Mouse (Mus musculus) midbrain, embryonic 16.5 days (tissue): Measurements from ENCODE around the gene Tnip1. TPM values are rescaled to one million over a fixed set of nuclear protein-coding genes. Genes with fewer than 3 reads are reported as not detected.

ENCODE experiments used
- ATAC-seq: fragments of 200-750 bp; cut with Nextera tagmentation; 2 replicates; pipeline ENCODE4 v1.8.0; 2017; ENCODE audit warnings: moderate TSS enrichment
- H3K27ac ChIP-seq: fragments of 300-500 bp; sonication (generic); 2 replicates; pipeline ENCODE4 v1.5.1; 2014; ENCODE audit warnings: mild to moderate bottlenecking, low read length, mixed read lengths
- H3K27me3 ChIP-seq: fragments of 300-500 bp; sonication (generic); 2 replicates; pipeline ENCODE4 v1.6.1; 2014; ENCODE audit warnings: low read depth, low read length, mixed read lengths; ENCODE audit not compliant: control insufficient read depth, insufficient read depth
- H3K36me3 ChIP-seq: fragments of 300-500 bp; sonication (generic); 2 replicates; pipeline ENCODE4 v1.6.1; 2014; ENCODE audit warnings: mild to moderate bottlenecking, low read length, moderate library complexity, mixed read lengths; ENCODE audit not compliant: control insufficient read depth, insufficient read depth
- H3K4me1 ChIP-seq: fragments of 300-500 bp; sonication (generic); 2 replicates; pipeline ENCODE4 v1.6.1; 2014; ENCODE audit warnings: mild to moderate bottlenecking, low read length, mixed read lengths; ENCODE audit not compliant: control insufficient read depth, insufficient read depth
- H3K4me2 ChIP-seq: fragments of 300-500 bp; sonication (generic); 2 replicates; pipeline ENCODE4 v1.6.1; 2014; ENCODE audit warnings: mild to moderate bottlenecking, low read length, mixed read lengths
- H3K4me3 ChIP-seq: fragments of 300-500 bp; sonication (generic); 2 replicates; pipeline ENCODE4 v1.5.1; 2014; ENCODE audit warnings: low read depth, mild to moderate bottlenecking, low read length, moderate library complexity, mixed read lengths
- H3K9ac ChIP-seq: fragments of 300-500 bp; sonication (generic); 2 replicates; pipeline ENCODE4 v1.6.1; 2014; ENCODE audit warnings: low read depth, low read length, mixed read lengths
- H3K9me3 ChIP-seq: fragments of 300-500 bp; sonication (generic); replicated peaks from 2 replicates; pipeline ENCODE4 v1.6.1; 2014; ENCODE audit warnings: mild to moderate bottlenecking, low read length, mixed read lengths; ENCODE audit not compliant: control insufficient read depth, poor library complexity, severe bottlenecking
- WGBS: fragments of 180-500 bp; shearing (Covaris S2); extraction: QIAGEN DNeasy Blood & Tissue Kit; methylation state at CpG from one replicate; pipeline ENCODE4 v1.1.7; 2014; 5-methylcytosine and 5-hydroxymethylcytosine counted together
- polyA plus RNA-seq: library from polyadenylated mRNA; unstranded; fragments of >200 nt; fragmentation: Nextera tagmentation; extraction: Ambion mirVana; gene quantifications from 2 replicates; pipeline ENCODE4 v1.2.1, GENCODE M21; 2015

The Tnip1 gene
- polyA plus RNA-seq, 1 experiment from 2014 or later: 17.4 TPM

DNA sequence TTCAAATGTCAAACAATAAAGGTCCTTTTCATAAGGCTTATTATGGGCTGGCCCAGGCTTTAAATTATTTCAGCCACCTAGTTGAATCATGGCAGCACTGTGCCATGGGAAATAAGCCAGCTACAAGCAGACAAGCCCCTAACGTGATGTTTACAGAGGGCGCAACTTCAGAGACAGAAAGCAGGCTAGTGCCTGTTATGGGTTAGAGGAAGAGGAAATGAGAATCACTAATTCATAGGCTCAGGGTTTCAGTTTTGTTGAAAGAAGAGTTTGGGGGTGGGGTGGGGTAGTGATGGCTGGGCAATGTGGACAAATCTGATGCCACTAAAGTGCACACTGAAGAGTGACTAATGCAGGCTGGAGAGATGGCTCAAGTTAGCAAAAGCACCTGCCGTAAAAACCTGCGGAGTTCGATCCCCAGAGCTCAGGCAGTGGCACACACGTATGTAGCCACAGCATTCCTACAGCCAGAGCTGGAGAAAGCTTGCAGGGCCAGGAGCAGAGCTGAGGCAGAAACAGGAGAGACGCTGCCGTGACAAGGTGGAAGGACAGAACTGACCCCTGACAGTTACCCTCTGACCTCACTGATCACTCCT lies 26.1 kb upstream of the Tnip1 start:
- no peaks in the 10 kb centered on the region for H3K4me1 ChIP-seq

DNA sequence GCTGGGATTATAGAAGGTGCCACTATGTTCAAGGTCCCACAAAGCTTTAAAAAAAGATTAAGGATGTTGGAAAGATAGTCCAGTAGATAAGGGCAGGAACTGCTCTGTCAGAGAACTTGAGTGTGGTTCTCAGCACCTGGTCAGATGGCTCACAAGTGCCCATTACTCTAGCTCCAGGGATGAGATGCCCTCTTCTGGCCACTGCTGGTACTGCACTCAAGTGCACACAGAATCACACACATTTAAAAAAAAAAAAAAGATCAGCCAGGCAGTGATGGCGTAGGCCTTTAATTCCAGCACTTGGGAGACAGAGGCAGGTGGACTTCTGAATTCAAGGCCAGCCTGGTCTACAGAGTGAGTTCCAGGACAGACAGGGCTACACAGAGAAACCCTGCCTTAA lies 25.3 kb upstream of the Tnip1 start:
- Histone ChIP-seq H3K9ac (no peak overlapping the region), H3K4me3 (no peak overlapping the region), H3K27ac (no peak overlapping the region), H3K4me2 (no peak overlapping the region), H3K4me1 (no peaks in the 10 kb centered on the region), H3K9me3 (no peaks in the 10 kb centered on the region), H3K36me3 (no peaks in the 10 kb centered on the region), H3K27me3 (no peaks in the 10 kb centered on the region)
- WGBS: 89% methylated on average over 1 of the region's 1 CpGs
- ATAC-seq: no peak

More for the DNA sequence above, 26.1 kb upstream of the Tnip1 start:
- H3K36me3 ChIP-seq: no peaks in the 10 kb centered on the region
- H3K9me3 ChIP-seq: no peaks in the 10 kb centered on the region
- 74% methylated on average over 8 of the region's 8 CpGs for WGBS
- no peaks in the 10 kb centered on the region for H3K27me3 ChIP-seq
- no peak for ATAC-seq
- no peak overlapping the region for H3K9ac ChIP-seq
- H3K27ac ChIP-seq: no peak overlapping the region
- H3K4me2 ChIP-seq: no peak overlapping the region
- no peak overlapping the region for H3K4me3 ChIP-seq

DNA sequence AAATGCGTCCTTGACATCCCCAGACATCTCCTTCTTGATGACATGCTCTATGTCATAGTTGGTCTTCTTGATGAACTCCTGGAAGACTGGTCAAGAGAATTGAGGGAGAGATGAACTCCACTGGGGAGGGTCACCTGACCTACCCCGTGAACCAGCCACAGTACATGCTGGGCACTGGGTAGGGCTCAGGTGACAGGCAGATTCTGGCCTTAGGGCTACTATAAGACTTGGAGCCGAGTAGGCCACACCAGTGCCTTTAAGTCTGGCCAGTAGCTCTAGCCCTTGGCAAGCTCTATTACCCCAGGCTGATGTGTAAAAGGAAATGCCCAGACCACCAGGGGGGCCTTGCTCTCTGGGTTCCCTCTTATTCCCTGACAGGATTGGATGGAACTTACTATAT lies 22.4 kb upstream of the Tnip1 start:
- no peaks in the 10 kb centered on the region for H3K9me3 ChIP-seq
- peaks cover 3% of the 10 kb centered on the region; the same call in 1 of the 2 replicates for H3K36me3 ChIP-seq
- H3K27me3 ChIP-seq: no peaks in the 10 kb centered on the region
- no peak overlapping the region for H3K4me3 ChIP-seq
- no peak overlapping the region for H3K9ac ChIP-seq
- H3K27ac ChIP-seq: no peak overlapping the region
- 76% methylated on average over 3 of the region's 3 CpGs for WGBS
- no peak for ATAC-seq
- no peaks in the 10 kb centered on the region for H3K4me1 ChIP-seq
- no peak overlapping the region for H3K4me2 ChIP-seq

DNA sequence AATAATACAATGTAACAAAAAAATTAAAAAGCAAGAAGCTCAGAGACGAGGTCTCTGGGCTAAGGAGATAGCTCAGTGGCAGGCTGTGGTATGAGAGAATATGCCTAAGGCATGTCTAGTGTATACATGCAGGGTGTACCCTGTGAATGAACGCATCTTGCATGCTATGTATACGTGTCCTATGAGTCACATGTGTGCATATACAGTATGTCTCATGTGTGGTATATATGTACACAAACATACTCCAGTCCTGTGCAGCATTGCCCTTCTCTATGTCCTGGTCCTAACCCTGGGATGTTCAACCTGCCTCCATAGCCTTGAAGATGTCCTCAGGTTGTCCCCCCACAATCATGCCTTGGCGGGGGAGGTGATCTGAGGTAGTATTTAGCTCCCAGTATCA lies 21.9 kb upstream of the Tnip1 start:
- Histone ChIP-seq H3K27ac (no peak overlapping the region), H3K4me1 (no peaks in the 10 kb centered on the region), H3K9me3 (no peaks in the 10 kb centered on the region), H3K27me3 (no peaks in the 10 kb centered on the region), H3K4me3 (no peak overlapping the region), H3K4me2 (no peak overlapping the region), H3K36me3 (peaks cover 3% of the 10 kb centered on the region; the same call in 1 of the 2 replicates), H3K9ac (no peak overlapping the region)
- ATAC-seq: peak; percentile 51; the same call in 1 of the 2 replicates
- 64% methylated on average over 4 of the region's 4 CpGs for WGBS

DNA sequence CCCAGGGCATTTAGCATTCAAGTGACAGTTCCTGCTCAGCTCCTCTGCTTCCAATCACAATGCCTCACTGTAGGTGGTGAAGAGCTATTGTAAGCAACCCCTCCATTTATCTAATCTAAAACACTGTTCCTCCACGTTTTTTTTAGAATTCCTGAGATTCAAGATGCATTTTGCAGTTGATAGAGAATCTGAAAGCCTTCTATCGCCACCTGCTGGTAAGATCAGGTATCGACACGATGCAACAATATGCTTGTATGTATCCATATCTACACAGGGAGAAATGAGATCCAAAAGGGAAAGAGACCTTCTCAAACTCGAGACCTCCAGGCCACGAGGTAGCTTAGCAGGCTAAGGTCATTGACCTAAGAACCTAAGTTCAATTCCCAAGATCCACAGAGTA lies 21.4 kb upstream of the Tnip1 start:
- H3K4me2 ChIP-seq: no peak overlapping the region
- no peak; the same call in 1 of the 2 replicates for ATAC-seq
- H3K4me1 ChIP-seq: no peaks in the 10 kb centered on the region
- no peak overlapping the region for H3K9ac ChIP-seq
- peaks cover 3% of the 10 kb centered on the region; the same call in 1 of the 2 replicates for H3K36me3 ChIP-seq
- H3K9me3 ChIP-seq: no peaks in the 10 kb centered on the region
- H3K27ac ChIP-seq: no peak overlapping the region
- no peaks in the 10 kb centered on the region for H3K27me3 ChIP-seq
- 2% methylated on average over 6 of the region's 6 CpGs for WGBS
- no peak overlapping the region for H3K4me3 ChIP-seq

DNA sequence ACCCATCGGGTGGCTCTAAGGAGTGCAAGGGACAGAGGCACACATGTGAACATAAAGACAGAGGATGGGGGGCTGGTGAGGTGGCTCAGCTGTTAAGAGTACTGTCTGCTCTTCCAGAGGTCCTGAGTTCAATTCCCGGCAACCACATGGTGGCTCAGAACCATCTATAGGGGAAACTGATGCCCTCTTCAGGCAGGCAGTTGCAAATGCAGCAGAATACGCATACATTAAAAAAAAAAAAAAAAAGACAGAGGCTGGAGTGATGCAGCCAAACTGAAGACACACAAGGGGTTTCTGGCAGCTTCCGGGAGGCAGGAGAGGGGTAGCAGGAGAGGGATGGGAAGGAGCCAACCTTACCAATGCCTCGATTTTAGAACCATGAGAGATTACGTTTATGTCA lies 19.8 kb upstream of the Tnip1 start:
- no peaks in the 10 kb centered on the region for H3K9me3 ChIP-seq
- no peaks in the 10 kb centered on the region for H3K4me1 ChIP-seq
- H3K4me3 ChIP-seq: no peak overlapping the region
- peaks cover 3% of the 10 kb centered on the region; the same call in 1 of the 2 replicates for H3K36me3 ChIP-seq
- no peak for ATAC-seq
- WGBS: 81% methylated on average over 6 of the region's 6 CpGs
- no peak overlapping the region for H3K4me2 ChIP-seq
- H3K9ac ChIP-seq: no peak overlapping the region
- H3K27ac ChIP-seq: no peak overlapping the region
- H3K27me3 ChIP-seq: no peaks in the 10 kb centered on the region

DNA sequence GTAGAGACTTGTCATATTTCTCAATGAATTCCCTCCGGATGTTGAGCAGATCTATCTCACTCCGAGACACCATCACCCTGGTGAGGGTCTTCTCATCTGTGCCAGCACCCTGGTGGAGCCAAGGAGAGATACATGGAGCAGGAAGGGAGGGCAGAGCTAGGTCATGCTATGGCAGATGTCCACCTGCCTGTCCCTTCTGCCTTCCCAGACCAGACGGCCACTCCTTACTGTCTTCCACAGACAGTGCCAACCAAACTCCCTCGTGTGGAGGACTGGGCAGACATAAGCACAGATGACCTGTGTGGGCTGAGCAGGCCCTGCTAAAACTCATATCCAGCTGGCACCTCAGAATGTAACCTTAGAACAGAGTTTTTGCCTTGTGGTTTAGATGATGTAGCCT lies 18.9 kb upstream of the Tnip1 start:
- Histone ChIP-seq H3K4me2 (no peak overlapping the region), H3K4me1 (no peaks in the 10 kb centered on the region), H3K27ac (no peak overlapping the region), H3K27me3 (no peaks in the 10 kb centered on the region), H3K4me3 (no peak overlapping the region), H3K36me3 (peaks cover 3% of the 10 kb centered on the region; the same call in 1 of the 2 replicates), H3K9ac (no peak overlapping the region), H3K9me3 (no peaks in the 10 kb centered on the region)
- ATAC-seq: no peak
- 95% methylated on average over 4 of the region's 4 CpGs for WGBS

DNA sequence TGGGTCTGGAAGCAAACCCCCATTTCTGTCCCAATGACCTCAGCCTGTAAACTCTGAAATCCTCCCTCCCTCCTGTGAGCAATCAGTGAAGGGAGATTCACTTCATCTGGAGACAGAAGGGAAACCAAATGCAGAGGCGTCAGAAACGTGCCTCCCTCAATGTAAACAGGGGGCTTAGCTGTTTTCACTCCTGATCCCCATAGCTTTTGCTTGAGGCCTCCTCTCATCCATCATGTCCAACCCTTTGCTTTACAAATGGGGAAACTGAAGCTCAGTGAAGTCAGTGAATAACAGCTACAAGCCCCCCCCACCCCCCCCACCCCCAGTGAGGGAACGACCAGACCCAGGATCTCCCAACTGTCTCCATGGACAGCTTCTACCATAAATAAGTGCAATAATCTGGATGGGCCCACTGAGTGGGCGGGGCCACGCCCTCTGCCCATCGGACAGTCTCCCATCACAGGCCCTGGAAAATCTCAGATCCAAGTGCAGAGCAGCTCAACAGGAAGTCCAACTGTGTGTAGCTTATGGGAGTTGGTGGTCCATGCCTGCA lies 14.7 kb upstream of the Tnip1 start:
- Histone ChIP-seq H3K36me3 (peaks cover 3% of the 10 kb centered on the region; the same call in 1 of the 2 replicates), H3K4me1 (0 out of 2 replicates have a peak, but pooled peaks cover 2% of the 10 kb centered on the region), H3K9me3 (no peaks in the 10 kb centered on the region), H3K4me2 (no peak overlapping the region), H3K4me3 (no peak overlapping the region), H3K27me3 (no peaks in the 10 kb centered on the region), H3K9ac (no peak overlapping the region), H3K27ac (no peak overlapping the region)
- no peak for ATAC-seq
- 70% methylated on average over 6 of the region's 6 CpGs for whole genome bisulfite sequencing

DNA sequence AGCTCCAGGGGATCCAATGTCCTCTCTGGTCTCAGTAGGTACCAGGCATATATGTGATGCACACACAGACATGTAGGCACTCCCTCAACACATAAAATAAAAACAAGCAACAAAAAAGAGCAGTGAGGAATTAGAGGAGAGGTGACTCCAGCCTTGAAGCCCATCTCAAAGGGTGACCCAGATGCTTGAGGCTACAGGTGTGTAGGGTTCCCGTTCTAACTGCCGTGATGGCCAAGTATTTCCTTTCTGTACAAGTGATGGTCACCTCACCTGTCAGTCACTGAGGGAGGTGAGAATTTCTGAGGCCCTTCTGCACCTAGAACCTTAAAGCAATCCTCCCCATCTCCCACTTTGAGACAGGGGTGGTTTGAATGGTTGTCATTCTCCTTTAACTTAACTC lies 13.6 kb upstream of the Tnip1 start:
- no peaks in the 10 kb centered on the region; the same call in 1 of the 2 replicates for H3K36me3 ChIP-seq
- ATAC-seq: no peak

More for the DNA sequence above, 13.6 kb upstream of the Tnip1 start:
- Histone ChIP-seq H3K4me3 (no peak overlapping the region), H3K9ac (no peak overlapping the region), H3K9me3 (no peaks in the 10 kb centered on the region), H3K4me1 (0 out of 2 replicates have a peak, but pooled peaks cover 2% of the 10 kb centered on the region), H3K27ac (no peak overlapping the region), H3K4me2 (no peak overlapping the region), H3K27me3 (no peaks in the 10 kb centered on the region)
- 98% methylated on average over 2 of the region's 2 CpGs for WGBS
